Mouse (Mus musculus): ENCODE data around the gene Wdr82.

The Wdr82 gene

DNA sequence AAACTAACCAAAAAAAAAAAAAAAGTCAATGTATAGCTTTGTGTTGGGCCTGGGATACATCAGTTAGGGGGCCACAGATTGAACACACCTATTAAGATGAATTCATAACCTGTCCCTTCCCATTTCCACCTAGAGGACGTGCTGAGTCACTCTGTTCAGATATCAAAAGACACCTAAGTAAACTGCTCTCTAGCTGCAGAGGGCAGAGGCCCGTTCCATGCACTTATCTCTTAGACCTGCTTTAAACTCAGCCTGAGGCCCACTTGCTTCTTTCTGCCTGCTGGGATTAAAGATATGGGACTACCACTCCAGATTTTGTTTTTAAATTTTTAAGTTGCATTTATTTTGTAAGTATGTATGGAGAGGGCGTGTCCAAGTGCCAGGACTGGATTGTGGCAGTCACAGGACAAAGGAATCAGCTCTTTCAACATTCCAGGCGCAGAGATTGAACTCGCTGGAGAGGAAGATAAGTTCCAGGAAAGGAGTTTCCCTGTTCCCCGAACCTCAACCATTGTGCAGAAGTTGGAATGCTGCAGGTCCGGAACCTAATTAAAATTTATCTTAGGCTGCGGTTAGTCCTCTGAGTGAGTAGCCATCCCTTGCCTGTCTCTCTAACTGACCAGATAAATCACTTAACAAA lies 57.2 kb downstream of the Wdr82 start:
- no peak for DNase-seq

DNA sequence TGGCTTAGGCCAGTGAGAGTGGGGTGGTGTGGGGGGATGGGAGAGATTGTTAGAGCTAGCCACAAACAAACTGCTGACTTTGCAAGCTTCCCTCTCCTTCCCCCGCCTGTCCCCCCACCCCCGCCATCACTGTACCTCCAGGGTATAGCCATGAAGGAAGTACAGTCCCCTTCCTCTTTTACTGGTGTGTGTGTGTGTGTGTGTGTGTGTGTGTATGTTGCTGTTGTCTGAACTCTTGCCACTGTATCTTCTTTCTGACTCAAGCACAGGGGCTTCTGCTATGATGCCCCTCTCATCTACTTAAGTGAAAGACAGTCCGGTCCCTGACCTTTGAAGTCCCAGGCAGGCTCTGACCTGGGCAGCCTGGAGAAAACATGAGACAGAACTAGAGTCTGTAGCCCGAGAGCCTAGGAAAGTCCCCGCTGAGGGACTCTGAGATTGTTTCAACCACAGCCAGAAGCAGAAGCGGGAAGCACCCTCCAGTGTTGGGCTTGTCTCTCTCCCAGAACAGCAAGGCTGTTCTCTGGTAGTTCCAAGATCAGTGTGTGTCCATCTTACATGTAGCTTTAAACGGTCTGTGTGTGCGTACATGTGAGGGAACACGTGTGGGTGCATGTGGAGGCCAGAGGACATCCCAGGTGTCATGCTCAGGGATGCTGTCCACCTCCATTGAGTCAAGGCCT lies 59.5 kb downstream of the Wdr82 start:
- DNase-seq = no peak

DNA sequence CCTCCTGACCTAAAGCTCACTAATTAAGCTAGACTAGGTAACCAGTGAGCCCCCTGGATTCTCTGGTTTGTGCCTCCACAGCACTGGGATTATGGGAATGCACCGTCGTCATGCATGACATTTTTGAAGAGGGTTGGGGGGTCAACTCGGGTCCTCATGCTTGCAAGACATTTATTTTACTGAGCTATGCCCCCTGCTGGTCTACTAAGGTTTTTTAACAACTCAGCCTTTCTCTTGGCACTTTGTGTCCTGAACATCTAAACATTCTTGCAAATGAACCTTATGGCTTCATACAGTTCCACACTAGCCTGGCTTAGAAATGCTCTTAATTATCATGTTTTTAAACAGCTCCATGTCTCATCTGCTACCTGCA lies 60.0 kb downstream of the Wdr82 start:
- DNase-seq = no peak

DNA sequence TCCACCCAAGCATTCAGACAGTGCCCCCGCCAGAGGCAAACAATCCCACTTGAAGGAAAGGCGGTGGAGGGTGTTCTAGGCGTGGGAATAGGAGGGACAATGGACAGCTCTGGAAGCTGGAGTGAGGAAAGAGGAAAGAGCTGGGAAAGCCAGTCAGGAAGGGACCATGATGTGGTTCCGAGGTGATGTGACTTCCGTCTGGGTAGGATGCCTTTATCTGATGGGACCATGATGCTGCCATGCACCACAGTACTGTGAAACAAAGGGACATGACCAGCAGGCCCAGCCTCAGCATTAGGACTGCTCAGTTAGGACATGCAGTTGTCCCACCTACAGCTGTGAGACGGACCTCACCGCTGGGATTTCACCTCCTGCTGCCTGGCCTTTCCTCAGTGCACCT lies 60.5 kb downstream of the Wdr82 start:
- DNase-seq = no peak

DNA sequence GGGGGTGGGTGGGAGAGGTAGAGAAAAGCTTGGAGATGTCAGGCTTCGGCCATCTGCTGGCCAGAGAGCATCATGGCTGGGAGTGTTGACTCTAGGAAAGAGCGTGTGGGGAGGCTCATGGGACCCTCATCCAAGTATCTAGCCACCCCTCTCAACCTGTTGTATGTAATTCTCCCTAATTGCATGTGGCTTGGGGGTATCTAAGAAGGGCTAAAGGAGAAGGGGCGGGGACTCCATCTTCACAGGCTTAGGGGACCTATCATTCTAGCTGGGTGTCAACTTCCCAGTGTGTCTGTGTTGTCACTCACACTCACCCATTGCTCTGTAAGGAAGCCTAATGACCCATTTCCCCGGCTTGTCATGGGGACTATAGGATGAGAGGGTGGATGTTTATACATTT lies 61.1 kb downstream of the Wdr82 start:
- DNase-seq = no peak

DNA sequence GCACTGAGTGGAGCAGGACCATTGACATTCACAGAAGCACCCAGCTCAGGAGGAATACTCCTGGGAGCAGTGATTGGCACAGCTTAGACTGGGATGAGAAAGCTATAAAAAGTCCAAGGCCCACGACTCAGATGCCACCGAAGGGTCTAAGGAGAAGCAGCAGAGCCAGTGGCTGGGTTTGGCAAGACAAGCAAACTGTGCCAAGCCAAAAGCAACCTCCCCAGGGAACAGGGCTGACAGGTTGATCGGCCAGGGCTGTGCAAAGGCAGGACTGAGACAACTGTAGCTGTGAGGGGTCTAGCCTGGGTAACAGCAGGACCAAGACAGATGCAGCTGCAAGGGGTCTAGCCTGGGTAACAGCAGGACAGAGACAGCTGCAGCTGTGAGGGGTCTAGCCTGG lies 62.2 kb downstream of the Wdr82 start:
- no peak for DNase-seq

DNA sequence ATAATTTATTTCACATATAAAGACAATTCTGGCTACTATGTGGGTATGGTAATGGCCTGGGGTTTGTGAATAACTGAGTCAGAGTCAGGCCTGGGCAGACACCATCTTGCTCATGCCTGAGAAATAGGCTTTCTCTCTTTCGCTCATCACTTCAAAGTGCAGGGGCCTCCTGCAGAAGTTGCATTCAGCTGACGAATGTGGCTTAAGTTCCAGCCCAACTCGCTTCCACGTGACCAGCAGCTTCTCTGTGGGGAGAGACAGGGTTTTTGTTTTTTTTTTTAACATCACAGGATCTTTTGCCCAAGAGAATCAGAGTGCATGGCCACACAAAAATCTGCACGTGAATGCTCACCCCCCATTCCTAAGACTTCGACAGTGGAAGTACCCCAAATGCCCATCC lies 63.2 kb downstream of the Wdr82 start:
- no peak for DNase-seq

DNA sequence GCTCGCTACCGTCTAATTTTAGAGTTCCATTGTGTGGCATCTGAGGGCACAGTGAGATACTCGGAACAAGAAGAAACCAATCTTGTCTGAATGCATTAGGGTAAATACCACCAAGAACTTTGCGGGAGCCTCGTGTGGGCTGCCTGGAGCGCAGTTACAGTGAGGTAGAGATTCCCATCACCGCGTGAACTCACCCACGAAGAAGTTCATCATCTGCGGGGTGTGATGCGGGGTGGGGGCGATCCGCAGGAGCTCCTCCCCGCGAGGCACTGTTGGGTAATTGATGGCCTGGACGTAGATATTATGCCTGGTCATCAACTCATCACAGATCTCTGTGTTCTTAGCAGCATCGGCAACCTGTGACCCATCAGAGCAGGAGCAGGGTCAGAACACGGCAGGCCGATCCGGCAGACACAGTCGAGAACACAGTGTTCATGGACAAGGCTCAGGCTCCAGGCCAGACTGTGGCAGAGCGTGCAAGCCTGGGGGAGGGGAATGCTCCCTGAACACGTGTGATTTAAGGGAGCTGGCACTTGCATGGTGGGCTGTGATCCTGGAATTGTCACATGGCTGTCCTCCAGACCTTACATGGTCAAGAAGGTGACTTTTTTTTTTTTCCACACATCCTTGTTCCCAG lies 64.6 kb downstream of the Wdr82 start:
- peak; percentile 57 for DNase-seq

DNA sequence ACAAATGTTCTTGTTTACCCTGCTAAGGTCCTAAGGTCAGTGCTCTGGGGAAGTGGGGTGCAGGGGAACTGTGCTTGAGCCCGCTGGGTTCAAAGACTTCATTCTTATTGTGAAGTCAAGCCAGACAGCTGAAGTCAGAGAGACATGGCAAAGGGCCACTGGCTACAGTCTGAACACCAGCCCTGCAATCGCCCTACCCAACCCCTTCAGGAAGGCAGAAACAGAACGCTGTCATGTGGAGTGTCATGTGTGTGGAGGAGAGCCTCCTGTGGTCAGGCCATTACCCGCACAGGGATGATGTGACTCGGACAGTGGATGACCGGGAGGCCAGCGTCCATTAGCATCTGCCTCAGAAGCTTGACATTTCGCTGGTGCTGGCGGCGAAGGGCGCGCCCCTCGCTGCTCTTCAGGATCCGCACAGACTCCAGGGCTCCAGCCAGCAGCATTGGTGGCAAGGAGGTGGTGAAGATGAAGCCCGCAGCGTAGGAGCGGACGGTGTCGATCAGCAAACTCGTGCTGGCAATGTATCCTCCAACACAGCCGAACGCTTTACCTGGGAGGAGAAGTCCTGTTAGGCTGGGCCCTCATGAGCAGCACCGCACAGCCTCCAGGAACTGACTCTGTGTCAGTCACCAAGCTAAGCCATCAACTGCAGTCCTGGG lies 65.6 kb downstream of the Wdr82 start:
- peak; percentile 84 for DNase-seq

DNA sequence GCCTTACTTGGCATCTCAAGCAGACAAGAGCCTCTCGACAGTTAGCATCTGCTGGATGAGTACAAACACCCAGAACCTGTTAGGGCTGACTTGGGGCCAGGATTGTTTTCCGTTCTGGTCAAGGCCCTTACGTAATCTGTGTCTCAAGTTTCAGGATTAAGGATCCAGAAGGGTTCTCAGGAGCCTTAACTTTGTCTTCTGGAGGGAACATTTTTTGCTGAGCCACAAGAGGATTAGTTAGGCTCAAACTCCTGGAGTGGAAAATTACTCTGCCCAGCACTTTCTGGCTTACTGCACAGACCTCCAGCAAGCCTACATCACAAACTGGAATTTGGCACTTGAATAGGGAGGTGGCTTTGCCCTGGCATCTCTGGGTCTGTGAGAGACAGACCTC lies 66.1 kb downstream of the Wdr82 start:
- DNase-seq = peak; percentile 69

DNA sequence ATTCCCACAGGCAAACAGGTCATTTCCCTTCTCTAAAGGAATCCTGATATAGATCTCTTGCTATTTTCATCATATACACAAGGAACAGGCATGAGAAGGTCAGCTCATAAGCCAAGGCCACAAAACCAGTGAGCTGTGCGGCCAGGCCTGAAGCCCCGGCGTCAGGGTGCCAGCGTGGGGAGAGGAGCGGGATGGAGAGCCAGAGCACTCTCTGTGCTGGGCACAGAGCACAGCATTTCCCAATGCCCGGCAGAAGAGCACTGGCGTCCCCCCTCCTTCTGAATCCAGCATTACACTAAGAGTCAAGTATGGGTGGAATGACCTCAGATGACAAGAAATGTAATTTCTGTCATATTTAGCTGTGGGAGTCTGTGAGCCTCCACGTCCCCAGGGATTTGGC lies 66.7 kb downstream of the Wdr82 start:
- no peak for DNase-seq

DNA sequence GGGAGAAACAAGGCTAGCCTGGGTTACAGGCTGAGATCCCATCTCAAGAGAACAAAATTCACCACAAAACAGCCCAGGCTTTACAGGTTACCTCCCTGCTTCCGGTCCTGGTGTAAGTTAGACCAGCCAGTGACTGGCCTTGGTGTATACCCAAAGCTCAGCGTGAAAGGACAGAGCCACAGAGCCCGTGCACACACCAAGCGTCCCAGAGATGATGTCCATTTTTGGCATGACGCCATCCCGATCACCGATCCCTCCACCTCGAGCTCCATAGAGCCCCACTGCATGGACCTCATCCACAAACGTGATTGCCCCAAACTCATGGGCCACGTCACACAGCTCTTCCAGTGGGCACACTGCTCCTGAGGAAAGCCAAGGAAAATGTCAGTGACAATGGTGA lies 67.2 kb downstream of the Wdr82 start:
- no peak for DNase-seq
